Mouse (Mus musculus) CD4-positive, CD25-positive, alpha-beta regulatory T cell (primary cell): ENCODE data around the gene 1700123K08Rik. TPM values are rescaled to one million over a fixed set of nuclear protein-coding genes. Genes with fewer than 3 reads are reported as not detected.

Experiments
- polyA plus RNA-seq: library from polyadenylated mRNA; unstranded; fragments of 100-300 nt; shearing (Covaris generic); gene quantifications from one replicate; pipeline ENCODE4 v1.2.1, GENCODE M21; 2017

Gene 1700123K08Rik
- not detected for polyA plus RNA-seq

GRCm38 (mm10) chr5:138564612-138565011 is at the start of gene 1700123K08Rik:
Gene 1700123K08Rik, minus strand, starts transcription at chr5:138564712.

Other genes starting within 250 kb of the 1700123K08Rik start
- gene Pvrig, start 222.8 kb downstream of the 1700123K08Rik start, polyA plus RNA-seq: 6.1 TPM
- 23.2 TPM for gene Zfp157, start 123.2 kb downstream of the 1700123K08Rik start, polyA plus RNA-seq
- 61.3 TPM for gene Zfp68, start 55.0 kb upstream of the 1700123K08Rik start, polyA plus RNA-seq
- gene A430033K04Rik, start 58.1 kb upstream of the 1700123K08Rik start, polyA plus RNA-seq: 7.9 TPM
- not detected for gene Fam20c, start 189.8 kb upstream of the 1700123K08Rik start, polyA plus RNA-seq